Mouse (Mus musculus): ENCODE results near the gene Pgbd5. TPM values are rescaled to one million over a fixed set of nuclear protein-coding genes. Genes with fewer than 3 reads are reported as not detected.

Pgbd5 gene
- polyA plus RNA-seq, 1 experiment from 2014 or later = 5.3 TPM

- Histone ChIP-seq H3K4me1 (replicated peaks; ENCODE audit: control insufficient read depth, insufficient read depth, low read length) (no peaks in the 10 kb centered on the region), H3K4me2 (replicated peaks; ENCODE audit: low read depth, low read length) (no peak overlapping the region), H3K27me3 (ENCODE audit: control insufficient read depth, insufficient read depth, low read length) (no peaks in the 10 kb centered on the region), H3K9me3 (ENCODE audit: control insufficient read depth, low read length) (no peaks in the 10 kb centered on the region), H3K36me3 (ENCODE audit: control insufficient read depth, insufficient read depth, low read length) (no peaks in the 10 kb centered on the region), H3K9ac (ENCODE audit: low read depth, low read length) (no peak overlapping the region), H3K4me3 (ENCODE audit: low read depth, low read length) (no peak overlapping the region), H3K27ac (ENCODE audit: low read depth, low read length) (no peak overlapping the region)
- ATAC-seq (ENCODE audit: low FRiP score) (no peak), DNase-seq (ENCODE audit: low spot score) (no peak)
- WGBS = 87% methylated on average over 9 of the region's 9 CpGs
These were observed 22.7 kb upstream of the Pgbd5 start for GRCm38 (mm10) chr8:124462192-124462591.

GRCm38 (mm10) chr8:124461103-124461502 is 21.6 kb upstream of the Pgbd5 start:
- DNase-seq (ENCODE audit: low spot score) (peak; percentile 46), ATAC-seq (ENCODE audit: low FRiP score) (no peak)
- Histone ChIP-seq H3K27me3 (ENCODE audit: control insufficient read depth, insufficient read depth, low read length) (no peaks in the 10 kb centered on the region), H3K9ac (ENCODE audit: low read depth, low read length) (no peak overlapping the region), H3K4me3 (ENCODE audit: low read depth, low read length) (no peak overlapping the region), H3K4me1 (replicated peaks; ENCODE audit: control insufficient read depth, insufficient read depth, low read length) (no peaks in the 10 kb centered on the region), H3K27ac (ENCODE audit: low read depth, low read length) (peak overlapping the region; percentile 24; the same call in 1 of the 2 replicates), H3K4me2 (replicated peaks; ENCODE audit: low read depth, low read length) (no peak overlapping the region), H3K9me3 (ENCODE audit: control insufficient read depth, low read length) (no peaks in the 10 kb centered on the region), H3K36me3 (ENCODE audit: control insufficient read depth, insufficient read depth, low read length) (no peaks in the 10 kb centered on the region)
- 49% methylated on average over 10 of the region's 10 CpGs for WGBS

GRCm38 (mm10) chr8:124460660-124461059 is 21.2 kb upstream of the Pgbd5 start:
- H3K27ac ChIP-seq (ENCODE audit: low read depth, low read length) = peak overlapping the region; percentile 24; the same call in 1 of the 2 replicates
- no peak overlapping the region for H3K4me2 ChIP-seq (replicated peaks; ENCODE audit: low read depth, low read length)
- H3K9me3 ChIP-seq (ENCODE audit: control insufficient read depth, low read length) = no peaks in the 10 kb centered on the region
- H3K4me1 ChIP-seq (replicated peaks; ENCODE audit: control insufficient read depth, insufficient read depth, low read length) = no peaks in the 10 kb centered on the region
- no peaks in the 10 kb centered on the region for H3K27me3 ChIP-seq (ENCODE audit: control insufficient read depth, insufficient read depth, low read length)
- no peaks in the 10 kb centered on the region for H3K36me3 ChIP-seq (ENCODE audit: control insufficient read depth, insufficient read depth, low read length)
- no peak for ATAC-seq (ENCODE audit: low FRiP score)
- H3K9ac ChIP-seq (ENCODE audit: low read depth, low read length) = no peak overlapping the region
- 67% methylated on average over 4 of the region's 4 CpGs for WGBS
- DNase-seq (ENCODE audit: low spot score) = no peak
- no peak overlapping the region for H3K4me3 ChIP-seq (ENCODE audit: low read depth, low read length)

GRCm38 (mm10) chr8:124459627-124460026 is 20.2 kb upstream of the Pgbd5 start:
- Histone ChIP-seq H3K36me3 (ENCODE audit: control insufficient read depth, insufficient read depth, low read length) (no peaks in the 10 kb centered on the region), H3K4me2 (replicated peaks; ENCODE audit: low read depth, low read length) (no peak overlapping the region), H3K9me3 (ENCODE audit: control insufficient read depth, low read length) (no peaks in the 10 kb centered on the region), H3K4me1 (replicated peaks; ENCODE audit: control insufficient read depth, insufficient read depth, low read length) (no peaks in the 10 kb centered on the region), H3K27ac (ENCODE audit: low read depth, low read length) (no peak overlapping the region), H3K9ac (ENCODE audit: low read depth, low read length) (no peak overlapping the region), H3K4me3 (ENCODE audit: low read depth, low read length) (no peak overlapping the region), H3K27me3 (ENCODE audit: control insufficient read depth, insufficient read depth, low read length) (no peaks in the 10 kb centered on the region)
- DNase-seq (ENCODE audit: low spot score) = no peak
- ATAC-seq (ENCODE audit: low FRiP score) = no peak
- WGBS = 43% methylated on average over 12 of the region's 12 CpGs

GRCm38 (mm10) chr8:124455359-124455758 is 15.9 kb upstream of the Pgbd5 start:
- 57% methylated on average over 3 of the region's 3 CpGs for WGBS
- Histone ChIP-seq H3K27ac (ENCODE audit: low read depth, low read length) (no peak overlapping the region), H3K27me3 (ENCODE audit: control insufficient read depth, insufficient read depth, low read length) (no peaks in the 10 kb centered on the region), H3K4me2 (replicated peaks; ENCODE audit: low read depth, low read length) (no peak overlapping the region), H3K9me3 (ENCODE audit: control insufficient read depth, low read length) (no peaks in the 10 kb centered on the region), H3K36me3 (ENCODE audit: control insufficient read depth, insufficient read depth, low read length) (no peaks in the 10 kb centered on the region), H3K9ac (ENCODE audit: low read depth, low read length) (no peak overlapping the region), H3K4me1 (replicated peaks; ENCODE audit: control insufficient read depth, insufficient read depth, low read length) (no peaks in the 10 kb centered on the region), H3K4me3 (ENCODE audit: low read depth, low read length) (no peak overlapping the region)
- ATAC-seq (ENCODE audit: low FRiP score) (no peak), DNase-seq (ENCODE audit: low spot score) (no peak)

GRCm38 (mm10) chr8:124450192-124450895 is 10.9 kb upstream of the Pgbd5 start:
- H3K27me3 ChIP-seq (ENCODE audit: control insufficient read depth, insufficient read depth, low read length) = no peaks in the 10 kb centered on the region
- 88% methylated on average over 8 of the region's 8 CpGs for WGBS
- H3K4me2 ChIP-seq (replicated peaks; ENCODE audit: low read depth, low read length) = no peak overlapping the region
- H3K36me3 ChIP-seq (ENCODE audit: control insufficient read depth, insufficient read depth, low read length) = no peaks in the 10 kb centered on the region
- H3K9ac ChIP-seq (ENCODE audit: low read depth, low read length) = no peak overlapping the region
- H3K4me3 ChIP-seq (ENCODE audit: low read depth, low read length) = no peak overlapping the region
- no peak for DNase-seq (ENCODE audit: low spot score)
- H3K9me3 ChIP-seq (ENCODE audit: control insufficient read depth, low read length) = no peaks in the 10 kb centered on the region
- no peaks in the 10 kb centered on the region for H3K4me1 ChIP-seq (replicated peaks; ENCODE audit: control insufficient read depth, insufficient read depth, low read length)
- no peak for ATAC-seq (ENCODE audit: low FRiP score)
- H3K27ac ChIP-seq (ENCODE audit: low read depth, low read length) = no peak overlapping the region

- Histone ChIP-seq H3K27ac (ENCODE audit: low read depth, low read length) (peak overlapping the region; percentile 39), H3K9ac (ENCODE audit: low read depth, low read length) (no peak overlapping the region), H3K4me2 (replicated peaks; ENCODE audit: low read depth, low read length) (no peak overlapping the region), H3K4me1 (replicated peaks; ENCODE audit: control insufficient read depth, insufficient read depth, low read length) (no peaks in the 10 kb centered on the region), H3K9me3 (ENCODE audit: control insufficient read depth, low read length) (no peaks in the 10 kb centered on the region), H3K36me3 (ENCODE audit: control insufficient read depth, insufficient read depth, low read length) (no peaks in the 10 kb centered on the region), H3K4me3 (ENCODE audit: low read depth, low read length) (no peak overlapping the region), H3K27me3 (ENCODE audit: control insufficient read depth, insufficient read depth, low read length) (no peaks in the 10 kb centered on the region)
- DNase-seq (ENCODE audit: low spot score) (peak; percentile 55), ATAC-seq (ENCODE audit: low FRiP score) (no peak)
- WGBS = 40% methylated on average over 10 of the region's 10 CpGs
These were observed 9.7 kb upstream of the Pgbd5 start for GRCm38 (mm10) chr8:124448962-124449670.

GRCm38 (mm10) chr8:124436741-124437140 is 2.7 kb downstream of the Pgbd5 start:
- H3K27me3 ChIP-seq (ENCODE audit: control insufficient read depth, insufficient read depth, low read length) = peaks cover 10% of the 10 kb centered on the region
- WGBS = 25% methylated on average over 4 of the region's 4 CpGs
- H3K9ac ChIP-seq (ENCODE audit: low read depth, low read length) = no peak overlapping the region
- H3K4me3 ChIP-seq (ENCODE audit: low read depth, low read length) = no peak overlapping the region
- DNase-seq (ENCODE audit: low spot score) (no peak), ATAC-seq (ENCODE audit: low FRiP score) (no peak)
- H3K27ac ChIP-seq (ENCODE audit: low read depth, low read length) = no peak overlapping the region
- no peak overlapping the region for H3K4me2 ChIP-seq (replicated peaks; ENCODE audit: low read depth, low read length)
- peaks cover 11% of the 10 kb centered on the region; the same call in 1 of the 2 replicates for H3K4me1 ChIP-seq (replicated peaks; ENCODE audit: control insufficient read depth, insufficient read depth, low read length)
- no peaks in the 10 kb centered on the region for H3K36me3 ChIP-seq (ENCODE audit: control insufficient read depth, insufficient read depth, low read length)
- no peaks in the 10 kb centered on the region for H3K9me3 ChIP-seq (ENCODE audit: control insufficient read depth, low read length)
